Mouse (Mus musculus) B cell, adult 2 months (primary cell): ENCODE data around the gene Krtap4-8.
"Not testable (repeated sequence)": the region's sequence is repeated elsewhere in the genome, so short reads cannot be mapped to it uniquely, and the experiment has no call there.

Experiments used
- DNase-seq, 2 experiments: peaks; one replicate each; pipeline ENCODE4 v3.0.0; 2022

Gene Krtap4-8

GRCm38 (mm10) chr11:99780604-99781003, at the start of gene Krtap4-8:
Krtap4-8 (minus strand) TSS chr11:99780704.
- DNase-seq: no peak

- DNase-seq: not testable (repeated sequence)
Observed at GRCm38 (mm10) chr11:99815566-99815965, 35.1 kb upstream of the Krtap4-8 start, which contains the start of gene Gm11564. Gm11564 (minus strand) TSS chr11:99815666.

DNA sequence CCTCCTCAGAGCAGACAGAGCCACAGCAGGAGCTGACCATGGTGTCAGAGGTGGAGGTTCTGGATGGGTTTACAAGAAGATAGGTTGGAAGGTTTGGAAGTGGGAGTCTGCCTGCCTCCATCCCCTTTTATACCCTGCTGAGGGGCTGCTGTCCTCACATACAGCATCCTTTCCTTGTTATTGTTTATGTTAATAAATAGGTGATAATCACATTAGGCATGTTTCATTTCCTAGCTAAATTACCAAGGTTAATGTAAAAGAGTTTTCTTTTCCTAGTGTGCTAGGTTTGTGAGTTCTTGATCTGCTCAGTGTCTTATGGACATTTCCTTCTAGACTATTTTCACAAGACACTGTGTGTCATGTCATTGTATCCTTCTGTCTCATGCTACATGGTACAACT, 29.3 kb upstream of the Krtap4-8 start, which contains the start of gene Krtap4-13:
Gene Krtap4-13, minus strand, starts transcription at position 101 of the 400 bp plus-strand sequence.
- not testable (repeated sequence) for DNase-seq

DNA sequence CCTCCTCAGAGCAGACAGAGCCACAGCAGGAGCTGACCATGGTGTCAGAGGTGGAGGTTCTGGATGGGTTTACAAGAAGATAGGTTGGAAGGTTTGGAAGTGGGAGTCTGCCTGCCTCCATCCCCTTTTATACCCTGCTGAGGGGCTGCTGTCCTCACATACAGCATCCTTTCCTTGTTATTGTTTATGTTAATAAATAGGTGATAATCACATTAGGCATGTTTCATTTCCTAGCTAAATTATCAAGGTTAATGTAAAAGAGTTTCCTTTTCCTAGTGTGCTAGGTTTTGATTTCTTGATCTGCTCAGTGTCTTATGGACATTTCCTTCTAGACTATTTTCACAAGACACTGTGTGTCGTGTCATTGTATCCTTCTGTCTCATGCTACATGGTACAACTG, 23.8 kb upstream of the Krtap4-8 start, which contains the start of gene Gm11554:
Gene Gm11554, minus strand, starts transcription at position 101 of the 400 bp plus-strand sequence.
- DNase-seq: not testable (repeated sequence)

DNA sequence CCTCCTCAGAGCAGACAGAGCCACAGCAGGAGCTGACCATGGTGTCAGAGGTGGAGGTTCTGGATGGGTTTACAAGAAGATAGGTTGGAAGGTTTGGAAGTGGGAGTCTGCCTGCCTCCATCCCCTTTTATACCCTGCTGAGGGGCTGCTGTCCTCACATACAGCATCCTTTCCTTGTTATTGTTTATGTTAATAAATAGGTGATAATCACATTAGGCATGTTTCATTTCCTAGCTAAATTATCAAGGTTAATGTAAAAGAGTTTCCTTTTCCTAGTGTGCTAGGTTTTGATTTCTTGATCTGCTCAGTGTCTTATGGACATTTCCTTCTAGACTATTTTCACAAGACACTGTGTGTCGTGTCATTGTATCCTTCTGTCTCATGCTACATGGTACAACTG, 18.3 kb upstream of the Krtap4-8 start, which contains the start of gene Gm11569:
Gene Gm11569, minus strand, starts transcription at position 101 of the 400 bp plus-strand sequence.
- DNase-seq: not testable (repeated sequence)

DNA sequence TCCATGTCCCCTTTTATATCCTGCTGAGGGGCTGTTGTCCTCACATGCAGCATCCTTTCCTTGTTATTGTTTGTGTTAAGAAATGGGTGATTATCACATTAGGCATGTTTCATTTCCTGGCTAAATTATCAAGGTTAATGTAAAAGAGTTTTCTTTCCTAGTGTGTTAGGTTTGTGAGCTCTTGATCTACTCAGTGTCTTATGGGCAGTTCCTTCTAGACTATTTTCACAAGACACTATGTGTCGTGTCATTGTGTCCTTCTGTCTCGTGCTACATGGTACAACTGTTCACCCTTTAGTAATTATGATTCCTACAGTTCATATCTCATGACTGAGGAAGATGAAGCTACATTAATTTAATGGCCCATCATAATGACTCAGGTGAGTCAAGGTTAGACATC, 12.9 kb upstream of the Krtap4-8 start, which contains the start of gene Gm11596:
Gene Gm11596, minus strand, starts transcription at position 101 of the 400 bp plus-strand sequence.
- DNase-seq: no peak

DNA sequence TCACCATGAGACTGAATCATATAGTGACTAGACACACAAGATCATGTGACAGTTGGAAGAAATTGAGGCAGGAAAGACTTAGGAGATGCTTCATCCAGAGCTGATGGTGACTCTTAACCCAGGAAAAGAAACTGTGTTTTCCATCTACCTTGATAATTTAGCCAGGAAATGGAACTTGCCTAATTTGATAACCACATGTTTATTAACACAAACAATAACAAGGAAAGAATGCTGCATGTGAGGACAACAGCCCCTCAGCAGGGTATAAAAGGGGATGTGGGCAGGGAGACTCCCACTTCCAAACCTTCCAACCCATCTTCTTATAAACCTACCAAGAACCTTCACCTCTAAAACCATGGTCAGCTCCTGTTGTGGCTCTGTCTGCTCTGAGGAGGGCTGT, 4.4 kb upstream of the Krtap4-8 start, which contains the start of gene Krtap4-9:
Gene Krtap4-9, plus strand, starts transcription at position 301 of the 400 bp plus-strand sequence.
- not testable (repeated sequence) for DNase-seq

GRCm38 (mm10) chr11:99778401-99778800, 2.1 kb downstream of the Krtap4-8 start:
- no peak for DNase-seq

DNA sequence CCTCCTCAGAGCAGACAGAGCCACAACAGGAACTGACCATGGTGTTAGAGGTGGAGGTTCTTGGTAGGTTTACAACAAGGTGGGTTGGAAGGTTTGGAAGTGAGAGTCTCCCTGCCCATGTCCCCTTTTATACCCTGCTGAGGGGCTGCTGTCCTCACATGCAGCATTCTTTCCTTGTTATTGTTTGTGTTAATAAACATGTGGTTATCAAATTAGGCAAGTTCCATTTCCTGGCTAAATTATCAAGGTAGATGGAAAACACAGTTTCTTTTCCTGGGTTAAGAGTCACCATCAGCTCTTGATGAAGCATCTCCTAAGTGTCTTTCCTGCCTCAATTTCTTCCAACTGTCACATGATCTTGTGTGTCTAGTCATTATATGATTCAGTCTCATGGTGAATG, 7.7 kb downstream of the Krtap4-8 start, which contains the start of gene Gm11595:
Gene Gm11595, minus strand, starts transcription at position 101 of the 400 bp plus-strand sequence.
- not testable (repeated sequence) for DNase-seq

- no peak for DNase-seq
Observed at GRCm38 (mm10) chr11:99768410-99768809, 12.1 kb downstream of the Krtap4-8 start.

- DNase-seq: no peak
Observed at GRCm38 (mm10) chr11:99758877-99759276, 21.6 kb downstream of the Krtap4-8 start.

DNA sequence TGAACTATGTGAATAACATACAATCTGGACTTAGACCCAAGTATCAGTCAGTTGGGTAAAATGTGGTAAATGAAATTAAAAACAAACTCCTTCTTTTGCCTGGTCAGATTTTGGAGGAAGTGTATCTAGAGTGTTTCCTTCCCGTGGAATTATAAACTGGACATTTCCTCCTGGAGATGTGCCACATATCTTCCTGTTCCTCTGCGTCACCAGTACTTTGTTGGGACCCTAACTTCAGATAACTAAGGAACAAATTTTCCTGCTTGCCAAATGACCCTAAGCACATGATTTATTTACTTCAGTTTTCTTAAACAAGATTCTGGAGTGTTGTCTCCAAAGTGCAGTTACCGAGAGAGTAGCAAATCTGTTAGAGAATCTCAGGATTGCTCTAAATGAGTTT, 36.5 kb downstream of the Krtap4-8 start:
- DNase-seq: no peak

- DNase-seq: no peak
Observed at GRCm38 (mm10) chr11:99734190-99734589, 46.3 kb downstream of the Krtap4-8 start, which contains the start of gene Gm14180. Gm14180 (minus strand) TSS chr11:99734290.
